Mouse (Mus musculus) testis, postnatal 14 days (tissue): Measurements from ENCODE around the gene Gjb6.
A peak's percentile ranks its signal among the peaks of the same experiment; 100 is the strongest.

Source experiments
- DNase-seq: peaks from one replicate; pipeline ENCODE4 v3.0.0; 2021; ENCODE audit warnings: low spot score

Gjb6 gene

GRCm38 (mm10) chr14:57133161-57133661 is at the start of gene Gjb6:
TSS of gene Gjb6 (minus strand) at chr14:57133611.
- no peak for DNase-seq

- DNase-seq, result no peak
Measured at GRCm38 (mm10) chr14:57165493-57165892, 32.1 kb upstream of the Gjb6 start.

- no peak for DNase-seq
Measured at GRCm38 (mm10) chr14:57161833-57162232, 28.4 kb upstream of the Gjb6 start.

GRCm38 (mm10) chr14:57161201-57161600 is 27.8 kb upstream of the Gjb6 start:
- DNase-seq, result peak; percentile 35

GRCm38 (mm10) chr14:57154916-57155315 is 21.5 kb upstream of the Gjb6 start:
- no peak for DNase-seq

- no peak for DNase-seq
Measured at GRCm38 (mm10) chr14:57145741-57146140, 12.3 kb upstream of the Gjb6 start.

- no peak for DNase-seq
Measured at GRCm38 (mm10) chr14:57135265-57135664, 1.9 kb upstream of the Gjb6 start.

- no peak for DNase-seq
Measured at GRCm38 (mm10) chr14:57127383-57127782, 6.0 kb downstream of the Gjb6 start.

- DNase-seq, result no peak
Measured at GRCm38 (mm10) chr14:57122295-57122694, 11.1 kb downstream of the Gjb6 start.

GRCm38 (mm10) chr14:57115823-57116544 is 17.4 kb downstream of the Gjb6 start, which contains the start of gene Gm4491:
TSS of gene Gm4491 (minus strand) at chr14:57115883.
- DNase-seq, result no peak

GRCm38 (mm10) chr14:57109194-57109593 is 24.2 kb downstream of the Gjb6 start:
- DNase-seq, result no peak

GRCm38 (mm10) chr14:57107916-57108315 is 25.5 kb downstream of the Gjb6 start:
- no peak for DNase-seq

GRCm38 (mm10) chr14:57107091-57107490 is 26.3 kb downstream of the Gjb6 start:
- no peak for DNase-seq

GRCm38 (mm10) chr14:57105721-57106120 is 27.7 kb downstream of the Gjb6 start:
- no peak for DNase-seq

GRCm38 (mm10) chr14:57105111-57105510 is 28.3 kb downstream of the Gjb6 start:
- DNase-seq, result no peak

GRCm38 (mm10) chr14:57104106-57105023 is 29.0 kb downstream of the Gjb6 start, which contains the start of gene Gjb2:
TSS of gene Gjb2 (minus strand) at chr14:57104702.
- peak; percentile 56 for DNase-seq

- no peak for DNase-seq
Measured at GRCm38 (mm10) chr14:57103711-57104105, 29.7 kb downstream of the Gjb6 start.

GRCm38 (mm10) chr14:57103121-57103520 is 30.3 kb downstream of the Gjb6 start:
- no peak for DNase-seq

- no peak for DNase-seq
Measured at GRCm38 (mm10) chr14:57101623-57102022, 31.8 kb downstream of the Gjb6 start.

GRCm38 (mm10) chr14:57095855-57096254 is 37.6 kb downstream of the Gjb6 start:
- DNase-seq, result no peak

- peak; percentile 38 for DNase-seq
Measured at GRCm38 (mm10) chr14:57093029-57093428, 40.4 kb downstream of the Gjb6 start.

- DNase-seq, result no peak
Measured at GRCm38 (mm10) chr14:57090001-57090400, 43.4 kb downstream of the Gjb6 start.

GRCm38 (mm10) chr14:57089107-57089506 is 44.3 kb downstream of the Gjb6 start:
- DNase-seq, result peak; percentile 18
